Mouse (Mus musculus) hindbrain, postnatal 0 days (tissue): Measurements from ENCODE around the gene Lrrc4b. TPM values are rescaled to one million over a fixed set of nuclear protein-coding genes. Genes with fewer than 3 reads are reported as not detected.

Source experiments
- ATAC-seq: fragments of 200-750 bp; cut with Nextera tagmentation; 2 replicates; pipeline ENCODE4 v1.8.0; 2017; ENCODE audit warnings: mild to moderate bottlenecking, moderate TSS enrichment, moderate library complexity
- DNase-seq: peaks from one replicate; pipeline ENCODE4 v3.0.0-alpha.2; 2015; ENCODE audit warnings: low spot score
- H3K27ac ChIP-seq: fragments of 300-500 bp; sonication (generic); 2 replicates; pipeline ENCODE4 v1.5.1; 2014; ENCODE audit warnings: mild to moderate bottlenecking
- H3K27me3 ChIP-seq: fragments of 300-500 bp; sonication (generic); 2 replicates; pipeline ENCODE4 v1.6.1; 2014; ENCODE audit warnings: low read length, mixed read lengths; ENCODE audit not compliant: insufficient read depth
- H3K36me3 ChIP-seq: fragments of 300-500 bp; sonication (generic); 2 replicates; pipeline ENCODE4 v1.6.1; 2014; ENCODE audit warnings: low read length, mixed read lengths; ENCODE audit not compliant: insufficient read depth
- H3K4me1 ChIP-seq: fragments of 300-500 bp; sonication (generic); 2 replicates; pipeline ENCODE4 v1.6.1; 2014; ENCODE audit warnings: antibody characterized with exemption, low read length, mixed read lengths; ENCODE audit not compliant: insufficient read depth
- H3K4me2 ChIP-seq: fragments of 300-500 bp; sonication (generic); 2 replicates; pipeline ENCODE4 v1.6.1; 2014; ENCODE audit warnings: low read depth, mild to moderate bottlenecking, low read length, moderate library complexity, mixed read lengths
- H3K4me3 ChIP-seq: fragments of 300-500 bp; sonication (generic); 2 replicates; pipeline ENCODE4 v1.5.1; 2014; ENCODE audit warnings: low read length
- H3K9ac ChIP-seq: fragments of 300-500 bp; sonication (generic); replicated peaks from 2 replicates; pipeline ENCODE4 v1.6.1; 2014; ENCODE audit warnings: mild to moderate bottlenecking, low read length, moderate library complexity, mixed read lengths
- H3K9me3 ChIP-seq: fragments of 300-500 bp; sonication (generic); 2 replicates; pipeline ENCODE4 v1.6.1; 2016; ENCODE audit warnings: low read length, mixed read lengths
- CTCF ChIP-seq: IDR thresholded peaks from 2 replicates; pipeline ENCODE4 v1.5.1; 2016; ENCODE audit warnings: antibody characterized with exemption, control low read depth, low read depth
- WGBS: fragments of 180-500 bp; shearing (Covaris S2); extraction: QIAGEN DNeasy Blood & Tissue Kit; methylation state at CpG from one replicate; pipeline ENCODE4 v1.1.7; 2014; 5-methylcytosine and 5-hydroxymethylcytosine counted together
- microRNA-seq, 2 experiments: library from miRNA; unstranded; fragments of <30 nt; microRNA quantifications; one replicate each; pipeline ENCODE4; 2016
- polyA plus RNA-seq: library from polyadenylated mRNA; unstranded; fragments of >200 nt; fragmentation: Nextera tagmentation; extraction: Ambion mirVana; gene quantifications from 2 replicates; pipeline ENCODE4 v1.2.1, GENCODE M21; 2015
- total RNA-seq: library from RNA; depleted of rRNA; stranded (reverse); fragments of >200 nt; gene quantifications from 2 replicates; pipeline ENCODE4 v1.2.3, GENCODE M21; 2014; rRNA removed

The Lrrc4b gene
- total and polyA plus RNA-seq, 2 experiments from 2014 or later: 19.6 to 562 TPM

DNA sequence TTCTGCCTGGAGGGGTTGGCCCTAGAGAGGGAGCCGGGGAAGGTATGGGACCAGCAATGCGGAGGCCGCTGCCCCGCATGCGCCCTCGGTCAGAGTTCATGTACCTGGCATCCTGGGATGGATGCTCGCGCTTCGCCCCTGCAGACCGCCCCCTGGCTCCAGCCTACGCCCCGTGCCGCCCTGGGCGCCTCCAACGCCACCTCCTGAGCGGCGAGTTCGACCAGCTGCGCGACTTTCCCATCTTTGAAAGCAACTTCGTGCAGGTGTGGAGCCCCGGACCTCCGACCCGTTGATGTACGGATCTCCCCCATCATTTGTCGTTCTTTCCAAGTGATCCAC, 67.9 kb downstream of the Lrrc4b start:
- WGBS: 2% methylated on average over 26 of the region's 26 CpGs

DNA sequence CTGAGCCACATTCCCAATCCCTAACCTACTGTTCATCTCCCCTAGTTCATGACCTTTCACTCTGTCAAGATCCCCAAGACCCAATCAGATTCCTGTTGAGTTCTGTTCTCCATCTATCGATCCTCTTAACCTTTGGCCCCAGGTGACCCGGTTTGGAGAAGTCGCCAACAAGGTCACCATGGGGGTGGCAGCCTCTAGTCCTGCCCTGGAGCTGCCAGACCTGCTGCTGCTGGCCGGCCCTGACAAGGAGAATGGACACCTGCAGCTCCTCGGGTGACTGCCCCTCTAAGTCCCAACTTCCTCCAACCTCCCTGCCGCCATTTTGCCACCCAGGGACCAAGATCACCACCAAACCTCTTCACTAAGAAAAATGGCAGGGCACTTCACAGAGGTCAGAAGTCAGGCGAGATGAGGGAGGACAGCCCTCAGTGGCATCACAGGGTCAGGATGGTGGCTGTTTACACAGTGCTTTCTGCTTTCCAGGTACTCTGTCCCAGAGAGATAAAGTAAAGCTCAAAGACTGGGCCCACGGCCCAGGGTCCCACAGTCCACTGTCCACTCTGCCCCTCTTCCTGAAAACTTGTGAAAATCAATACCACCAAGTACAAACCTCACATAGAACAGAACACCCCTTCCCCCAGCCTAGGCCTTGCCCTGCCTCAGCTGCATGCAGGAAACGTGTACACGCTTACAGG, 68.7 kb downstream of the Lrrc4b start:
- 92% methylated on average over 10 of the region's 10 CpGs for WGBS
- Histone ChIP-seq H3K27ac (no peak overlapping the region), H3K36me3 (peaks cover 6% of the 10 kb centered on the region; the same call in 1 of the 2 replicates), H3K27me3 (no peaks in the 10 kb centered on the region), H3K4me1 (peaks cover 12% of the 10 kb centered on the region), H3K4me3 (peak overlapping the region; percentile 85), H3K4me2 (peak overlapping the region; percentile 96), H3K9me3 (no peaks in the 10 kb centered on the region), H3K9ac (peak overlapping the region; percentile 89)
- ATAC-seq (no peak), DNase-seq (no peak)
- no peak for TF ChIP-seq CTCF

More for the DNA sequence above, 67.9 kb downstream of the Lrrc4b start:
- peak overlapping the region; percentile 89 for H3K9ac ChIP-seq
- H3K36me3 ChIP-seq: peaks cover 13% of the 10 kb centered on the region
- H3K4me1 ChIP-seq: peaks cover 12% of the 10 kb centered on the region
- ATAC-seq (no peak), DNase-seq (no peak)
- peak overlapping the region; percentile 96 for H3K4me2 ChIP-seq
- H3K9me3 ChIP-seq: no peaks in the 10 kb centered on the region
- no peaks in the 10 kb centered on the region for H3K27me3 ChIP-seq
- TF ChIP-seq CTCF: peak; percentile 42; the same call in 1 of the 2 replicates
- H3K4me3 ChIP-seq: peak overlapping the region; percentile 85
- peak overlapping the region; percentile 98 for H3K27ac ChIP-seq

DNA sequence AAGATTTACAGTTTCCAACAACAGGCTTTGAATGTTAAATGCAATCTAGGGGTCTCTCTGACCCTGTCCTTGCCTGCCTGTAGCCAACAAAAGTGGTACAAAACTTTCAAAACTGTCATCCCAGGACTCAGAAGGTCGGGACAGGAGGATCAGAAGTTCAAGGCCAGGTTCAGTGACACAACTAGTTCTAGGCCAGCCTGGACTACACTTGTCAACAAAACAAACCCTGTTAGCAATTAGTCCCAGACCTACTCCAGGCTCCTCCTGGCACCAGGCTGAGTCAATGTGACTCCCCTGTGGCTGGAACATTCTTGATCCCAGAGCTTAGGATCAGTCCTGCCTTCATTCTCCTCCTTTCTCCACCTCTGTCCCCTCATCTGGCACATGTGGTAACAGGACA, 70.1 kb downstream of the Lrrc4b start:
- ATAC-seq (no peak), DNase-seq (no peak)
- WGBS: 81% methylated on average over 1 of the region's 1 CpGs
- Histone ChIP-seq H3K9me3 (no peaks in the 10 kb centered on the region), H3K4me2 (no peak overlapping the region), H3K9ac (no peak overlapping the region), H3K27ac (no peak overlapping the region), H3K36me3 (no peaks in the 10 kb centered on the region), H3K4me3 (no peak overlapping the region), H3K4me1 (peaks cover 12% of the 10 kb centered on the region), H3K27me3 (no peaks in the 10 kb centered on the region)
- TF ChIP-seq CTCF: no peak

- Histone ChIP-seq H3K9me3 (no peaks in the 10 kb centered on the region), H3K36me3 (no peaks in the 10 kb centered on the region), H3K27me3 (no peaks in the 10 kb centered on the region), H3K27ac (no peak overlapping the region), H3K4me2 (no peak overlapping the region), H3K9ac (no peak overlapping the region), H3K4me1 (peaks cover 6% of the 10 kb centered on the region), H3K4me3 (no peak overlapping the region)
- DNase-seq (no peak), ATAC-seq (no peak)
- no peak for TF ChIP-seq CTCF
- 53% methylated on average over 20 of the region's 20 CpGs for WGBS
These were observed 71.2 kb downstream of the Lrrc4b start for GRCm38 (mm10) chr7:44500046-44500445.

DNA sequence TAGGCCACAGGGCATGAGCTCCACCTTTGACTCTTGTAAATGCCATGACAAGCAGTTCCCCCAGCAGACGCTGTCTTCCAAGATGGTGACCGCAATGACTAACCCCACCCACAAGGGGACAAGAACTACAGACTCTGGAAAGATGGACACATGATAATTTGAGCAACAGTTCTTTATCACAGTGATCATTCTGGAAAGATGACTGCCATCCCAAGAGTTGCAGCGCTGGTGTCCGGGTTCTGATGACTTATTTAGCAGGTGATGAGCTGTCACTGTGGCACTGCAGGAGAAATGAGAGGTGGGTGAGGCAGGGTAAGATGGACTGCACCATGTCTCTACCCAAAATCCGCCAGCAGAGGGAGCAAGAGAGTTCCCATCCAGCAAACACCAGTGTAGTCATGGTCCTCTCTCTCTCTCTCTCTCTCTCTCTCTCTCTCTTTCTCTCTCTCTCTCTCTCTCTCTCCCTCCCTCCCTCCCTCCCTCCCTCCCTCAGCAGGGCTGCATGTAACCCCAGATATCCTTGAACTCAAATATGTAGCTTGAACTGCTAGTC, 72.8 kb downstream of the Lrrc4b start:
- 35% methylated on average over 5 of the region's 5 CpGs for WGBS
- peak; percentile 86 for TF ChIP-seq CTCF
- no peaks in the 10 kb centered on the region for H3K36me3 ChIP-seq
- no peak overlapping the region for H3K4me2 ChIP-seq
- no peak overlapping the region for H3K4me3 ChIP-seq
- H3K27me3 ChIP-seq: no peaks in the 10 kb centered on the region
- no peaks in the 10 kb centered on the region for H3K9me3 ChIP-seq
- no peaks in the 10 kb centered on the region for H3K4me1 ChIP-seq
- no peak overlapping the region for H3K27ac ChIP-seq
- DNase-seq (peak; percentile 82), ATAC-seq (peak; percentile 74)
- no peak overlapping the region for H3K9ac ChIP-seq

- Histone ChIP-seq H3K36me3 (no peaks in the 10 kb centered on the region), H3K4me3 (no peak overlapping the region), H3K27me3 (no peaks in the 10 kb centered on the region), H3K9ac (no peak overlapping the region), H3K27ac (no peak overlapping the region), H3K4me2 (no peak overlapping the region), H3K4me1 (no peaks in the 10 kb centered on the region), H3K9me3 (no peaks in the 10 kb centered on the region)
- TF ChIP-seq CTCF: no peak
- ATAC-seq: no peak
- DNase-seq: no peak
These were observed 78.7 kb downstream of the Lrrc4b start for GRCm38 (mm10) chr7:44507491-44507890.

Small RNA genes lying within 50 kb of the gene (microRNA-seq; reads per million reads assigned to microRNA genes)
- 0.35 to 0.36 reads per million in 2 experiments for gene Mir7052

Other genes with a start within 250 kb of the Lrrc4b start
- not detected in 2 replicates for gene Klk1b24, start 240.8 kb upstream of the Lrrc4b start, total RNA-seq
- gene Klk1b24, start 240.8 kb upstream of the Lrrc4b start, polyA plus RNA-seq: not detected in 2 replicates
- not detected in 2 replicates for gene Klk1b3, start 230.8 kb upstream of the Lrrc4b start, total RNA-seq
- not detected in 2 replicates for gene Klk1b3, start 230.8 kb upstream of the Lrrc4b start, polyA plus RNA-seq
- not detected in 2 replicates for gene Klk1b4, start 221.6 kb upstream of the Lrrc4b start, total RNA-seq
- gene Klk1b4, start 221.6 kb upstream of the Lrrc4b start, polyA plus RNA-seq: not detected in 2 replicates
- gene Klk1b5, start 213.1 kb upstream of the Lrrc4b start, total RNA-seq: not detected in 2 replicates
- not detected in 2 replicates for gene Klk1b5, start 213.1 kb upstream of the Lrrc4b start, polyA plus RNA-seq
- gene Klk1, start 203.7 kb upstream of the Lrrc4b start, total RNA-seq: not detected in 2 replicates
- not detected in 2 replicates for gene Klk1, start 203.7 kb upstream of the Lrrc4b start, polyA plus RNA-seq
- not detected in 2 replicates for gene Gm36864, start 192.8 kb upstream of the Lrrc4b start, total RNA-seq
- not detected in 2 replicates for gene Gm36864, start 192.8 kb upstream of the Lrrc4b start, polyA plus RNA-seq
- 1.2 TPM in 1 of 2 replicates, not detected in the other for gene 1700028J19Rik, start 182.3 kb upstream of the Lrrc4b start, total RNA-seq
- gene 1700028J19Rik, start 182.3 kb upstream of the Lrrc4b start, polyA plus RNA-seq: 1.6 TPM in 2 replicates
- 340 and 409 TPM in 2 replicates for gene 2410002F23Rik, start 182.3 kb upstream of the Lrrc4b start, total RNA-seq
- 239 TPM in 2 replicates for gene 2410002F23Rik, start 182.3 kb upstream of the Lrrc4b start, polyA plus RNA-seq
- gene Acp4, start 171.6 kb upstream of the Lrrc4b start, total RNA-seq: not detected in 2 replicates
- gene Acp4, start 171.6 kb upstream of the Lrrc4b start, polyA plus RNA-seq: 0.13 TPM in 1 of 2 replicates, not detected in the other
- gene Gm15517, start 167.6 kb upstream of the Lrrc4b start, total RNA-seq: not detected in 2 replicates
- gene Gm15517, start 167.6 kb upstream of the Lrrc4b start, polyA plus RNA-seq: not detected in 2 replicates
- gene Clec11a, start 122.1 kb upstream of the Lrrc4b start, total RNA-seq: 3.3 and 5.9 TPM in 2 replicates
- gene Clec11a, start 122.1 kb upstream of the Lrrc4b start, polyA plus RNA-seq: 4.4 and 4.5 TPM in 2 replicates
- 39.0 and 41.8 TPM in 2 replicates for gene Shank1, start 118.8 kb upstream of the Lrrc4b start, total RNA-seq
- 36.3 and 36.6 TPM in 2 replicates for gene Shank1, start 118.8 kb upstream of the Lrrc4b start, polyA plus RNA-seq
- gene Syt3, start 44.9 kb upstream of the Lrrc4b start, total RNA-seq: 130 and 154 TPM in 2 replicates
- 73.7 and 79.2 TPM in 2 replicates for gene Syt3, start 44.9 kb upstream of the Lrrc4b start, polyA plus RNA-seq
- 1.4 and 2.3 TPM in 2 replicates for gene 1700008O03Rik, start 43.2 kb upstream of the Lrrc4b start, total RNA-seq
- gene 1700008O03Rik, start 43.2 kb upstream of the Lrrc4b start, polyA plus RNA-seq: 3.3 and 3.6 TPM in 2 replicates
- 10.2 and 15.5 TPM in 2 replicates for gene Aspdh, start 36.4 kb downstream of the Lrrc4b start, total RNA-seq
- gene Aspdh, start 36.4 kb downstream of the Lrrc4b start, polyA plus RNA-seq: 3.1 and 3.8 TPM in 2 replicates
- 32.7 and 44.5 TPM in 2 replicates for gene Josd2, start 39.0 kb downstream of the Lrrc4b start, total RNA-seq
- gene Josd2, start 39.0 kb downstream of the Lrrc4b start, polyA plus RNA-seq: 28.3 and 32.7 TPM in 2 replicates
- 311 and 319 TPM in 2 replicates for gene Emc10, start 67.5 kb downstream of the Lrrc4b start, total RNA-seq
- gene Emc10, start 67.5 kb downstream of the Lrrc4b start, polyA plus RNA-seq: 138 and 152 TPM in 2 replicates
- 19.7 and 19.8 TPM in 2 replicates for gene Fam71e1, start 67.6 kb downstream of the Lrrc4b start, total RNA-seq
- 26.7 and 31.9 TPM in 2 replicates for gene Fam71e1, start 67.6 kb downstream of the Lrrc4b start, polyA plus RNA-seq
- 0.14 and 0.47 TPM in 2 replicates for gene Mybpc2, start 95.6 kb downstream of the Lrrc4b start, total RNA-seq
- gene Mybpc2, start 95.6 kb downstream of the Lrrc4b start, polyA plus RNA-seq: 0.19 and 0.25 TPM in 2 replicates
- 0.05 TPM in 1 of 2 replicates, not detected in the other for gene Spib, start 103.1 kb downstream of the Lrrc4b start, total RNA-seq
- 0.06 TPM in 1 of 2 replicates, not detected in the other for gene Spib, start 103.1 kb downstream of the Lrrc4b start, polyA plus RNA-seq
- gene Pold1, start 119.8 kb downstream of the Lrrc4b start, total RNA-seq: 26.3 and 30.0 TPM in 2 replicates
- gene Pold1, start 119.8 kb downstream of the Lrrc4b start, polyA plus RNA-seq: 17.6 and 18.7 TPM in 2 replicates
- gene Nr1h2, start 124.9 kb downstream of the Lrrc4b start, total RNA-seq: 71.2 and 76.4 TPM in 2 replicates
- 50.5 and 57.6 TPM in 2 replicates for gene Nr1h2, start 124.9 kb downstream of the Lrrc4b start, polyA plus RNA-seq
- 0.90 TPM in 1 of 2 replicates, not detected in the other for gene Napsa, start 143.4 kb downstream of the Lrrc4b start, total RNA-seq
- 0.26 and 0.69 TPM in 2 replicates for gene Napsa, start 143.4 kb downstream of the Lrrc4b start, polyA plus RNA-seq
- 24.7 and 37.0 TPM in 2 replicates for gene Kcnc3, start 161.6 kb downstream of the Lrrc4b start, total RNA-seq
- 8.0 and 8.2 TPM in 2 replicates for gene Kcnc3, start 161.6 kb downstream of the Lrrc4b start, polyA plus RNA-seq
- gene Myh14, start 241.8 kb downstream of the Lrrc4b start, total RNA-seq: 9.7 and 10.9 TPM in 2 replicates
- gene Myh14, start 241.8 kb downstream of the Lrrc4b start, polyA plus RNA-seq: 9.3 and 10.6 TPM in 2 replicates